Mouse (Mus musculus) E14TG2a.4 (cell line): ENCODE data around the gene Scrn3.

ENCODE experiments used
- CTCF ChIP-seq: conservative IDR thresholded peaks from 2 replicates; pipeline ENCODE4 v1.5.1; 2014; ENCODE audit warnings: low read length
- NANOG ChIP-seq: IDR thresholded peaks from 2 replicates; pipeline ENCODE4 v1.6.1; 2014; ENCODE audit warnings: borderline replicate concordance, low read length, mixed read lengths
- POU5F1 ChIP-seq: IDR thresholded peaks from 2 replicates; pipeline ENCODE4 v1.6.1; 2014; ENCODE audit warnings: low read length, borderline replicate concordance

GRCm38 (mm10) chr2:73380298-73380975 lies 68.0 kb downstream of the Scrn3 start:
- TF ChIP-seq CTCF (no peak), POU5F1 (no peak), NANOG (no peak)
